Mouse (Mus musculus) heart, adult 2 months (tissue): Measurements from ENCODE around the gene Adamts9. TPM values are rescaled to one million over a fixed set of nuclear protein-coding genes. Genes with fewer than 3 reads are reported as not detected.

Source experiments
- DNase-seq, 2 experiments: peaks; one replicate each; pipeline ENCODE4 v3.0.0; 2021
- H3K27ac ChIP-seq: fragments of 200-600 bp; 2 replicates; pipeline ENCODE4 v1.8.1; 2022
- H3K27me3 ChIP-seq: fragments of 200-500 bp; 2 replicates; pipeline ENCODE4 v1.6.1; 2012; ENCODE audit warnings: mild to moderate bottlenecking, low read length, inconsistent platforms, mixed read lengths; ENCODE audit not compliant: control insufficient read depth, insufficient read depth
- H3K36me3 ChIP-seq: fragments of 200-500 bp; 2 replicates; pipeline ENCODE4 v1.6.1; 2012; ENCODE audit warnings: low read length, inconsistent platforms; ENCODE audit not compliant: control insufficient read depth, insufficient read depth
- H3K4me1 ChIP-seq: fragments of 200-500 bp; 2 replicates; pipeline ENCODE4 v1.6.1; 2011; ENCODE audit warnings: low read length; ENCODE audit not compliant: control insufficient read depth, insufficient read depth
- H3K4me3 ChIP-seq: fragments of 200-600 bp; 2 replicates; pipeline ENCODE4 v1.8.1; 2022
- H3K79me2 ChIP-seq: fragments of 200-500 bp; replicated peaks from 2 replicates; pipeline ENCODE4 v1.6.1; 2012; ENCODE audit warnings: mild to moderate bottlenecking, inconsistent platforms, low read length, moderate library complexity, mixed read lengths; ENCODE audit not compliant: control insufficient read depth, insufficient read depth
- H3K9ac ChIP-seq: fragments of 200-500 bp; 2 replicates; pipeline ENCODE4 v1.6.1; 2012; ENCODE audit warnings: low read depth, mild to moderate bottlenecking, control low read depth, inconsistent platforms, low read length, mixed read lengths
- CTCF ChIP-seq: fragments of 200-600 bp; IDR thresholded peaks from 2 replicates; pipeline ENCODE4 v1.8.1; 2022; ENCODE audit warnings: antibody characterized with exemption, mild to moderate bottlenecking, moderate library complexity
- EP300 ChIP-seq: fragments of 200-500 bp; IDR thresholded peaks from 2 replicates; pipeline ENCODE4 v1.6.1; 2011; ENCODE audit warnings: low read depth, low read length, control low read depth; ENCODE audit not compliant: insufficient read depth
- POLR2A ChIP-seq: fragments of 200-500 bp; IDR thresholded peaks from 2 replicates; pipeline ENCODE4 v1.6.1; 2011; ENCODE audit warnings: mild to moderate bottlenecking, low read depth, low read length, control low read depth; ENCODE audit not compliant: insufficient read depth
- WGBS: fragments of 180-500 bp; shearing (Covaris S2); methylation state at CpG from one replicate; pipeline ENCODE4 v1.1.7; 2018; 5-methylcytosine and 5-hydroxymethylcytosine counted together
- intact Hi-C: fragments of 180-260 bp; cut with DNase I; formaldehyde crosslinking; loops from one replicate; pipeline ENCODE4 v1.15.1; 2025
- polyA plus RNA-seq: library from polyadenylated mRNA; depleted of rRNA; stranded (reverse); fragments of >200 nt; gene quantifications from 2 replicates; pipeline ENCODE4 v1.2.3, GENCODE M21; 2012
- total RNA-seq, 2 experiments: library from RNA; stranded (reverse); gene quantifications; 2 replicates each; pipeline ENCODE4 v1.2.3; 2021

The Adamts9 gene
- total and polyA plus RNA-seq, 3 experiments: 5.7 to 17.5 (median 9.6) TPM

- Histone ChIP-seq H3K9ac (no peak overlapping the region), H3K27me3 (no peaks in the 10 kb centered on the region), H3K36me3 (peaks cover 14% of the 10 kb centered on the region), H3K27ac (no peak overlapping the region), H3K4me1 (peaks cover 5% of the 10 kb centered on the region), H3K4me3 (no peak overlapping the region), H3K79me2 (no peaks in the 10 kb centered on the region)
- TF ChIP-seq POLR2A (no peak), CTCF (no peak), EP300 (no peak)
- WGBS: 80% methylated on average over 2 of the region's 2 CpGs
- no peak for DNase-seq
- intact Hi-C loops: no loop called here
These were observed 99.8 kb downstream of the Adamts9 start for GRCm38 (mm10) chr6:92843474-92843873.

GRCm38 (mm10) chr6:92842000-92842399, 101.3 kb downstream of the Adamts9 start:
- Histone ChIP-seq H3K4me3 (no peak overlapping the region), H3K4me1 (peaks cover 5% of the 10 kb centered on the region), H3K36me3 (peaks cover 11% of the 10 kb centered on the region), H3K79me2 (no peaks in the 10 kb centered on the region), H3K9ac (no peak overlapping the region), H3K27ac (no peak overlapping the region), H3K27me3 (no peaks in the 10 kb centered on the region)
- WGBS: 47% methylated on average over 2 of the region's 2 CpGs
- TF ChIP-seq POLR2A (no peak), EP300 (no peak), CTCF (no peak)
- intact Hi-C loops: no loop called here
- DNase-seq: no peak

GRCm38 (mm10) chr6:92831106-92831505, 112.2 kb downstream of the Adamts9 start:
- Histone ChIP-seq H3K36me3 (peaks cover 2% of the 10 kb centered on the region), H3K4me3 (no peak overlapping the region), H3K4me1 (no peaks in the 10 kb centered on the region), H3K27ac (no peak overlapping the region), H3K9ac (no peak overlapping the region), H3K27me3 (no peaks in the 10 kb centered on the region), H3K79me2 (no peaks in the 10 kb centered on the region)
- TF ChIP-seq CTCF (no peak), POLR2A (no peak), EP300 (no peak)
- 82% methylated on average over 2 of the region's 2 CpGs for WGBS
- intact Hi-C loops: no loop called here
- DNase-seq: no peak

- H3K9ac ChIP-seq: no peak overlapping the region
- no peak overlapping the region for H3K4me3 ChIP-seq
- TF ChIP-seq CTCF (no peak), POLR2A (no peak), EP300 (no peak)
- intact Hi-C loops: no loop called here
- no peak overlapping the region for H3K27ac ChIP-seq
- peaks cover 2% of the 10 kb centered on the region for H3K36me3 ChIP-seq
- H3K79me2 ChIP-seq: no peaks in the 10 kb centered on the region
- 98% methylated on average over 2 of the region's 2 CpGs for WGBS
- H3K27me3 ChIP-seq: no peaks in the 10 kb centered on the region
- H3K4me1 ChIP-seq: no peaks in the 10 kb centered on the region
- DNase-seq: no peak
These were observed 114.1 kb downstream of the Adamts9 start for GRCm38 (mm10) chr6:92829148-92829547.

- TF ChIP-seq CTCF: no peak
- no peak for TF ChIP-seq EP300
- no peak for TF ChIP-seq POLR2A
- intact Hi-C loops: no loop called here
- H3K9ac ChIP-seq: no peak overlapping the region
- no peaks in the 10 kb centered on the region for H3K79me2 ChIP-seq
- H3K4me3 ChIP-seq: no peak overlapping the region
- H3K4me1 ChIP-seq: no peaks in the 10 kb centered on the region
- DNase-seq: no peak
- H3K27me3 ChIP-seq: no peaks in the 10 kb centered on the region
- no peaks in the 10 kb centered on the region; the same call in 1 of the 2 replicates for H3K36me3 ChIP-seq
- no peak overlapping the region for H3K27ac ChIP-seq
- WGBS: 43% methylated on average over 5 of the region's 5 CpGs
These were observed 115.9 kb downstream of the Adamts9 start for GRCm38 (mm10) chr6:92827360-92827759.

GRCm38 (mm10) chr6:92826561-92826960, 116.7 kb downstream of the Adamts9 start:
- no peak overlapping the region for H3K27ac ChIP-seq
- no peaks in the 10 kb centered on the region; the same call in 1 of the 2 replicates for H3K36me3 ChIP-seq
- TF ChIP-seq CTCF (no peak), EP300 (no peak), POLR2A (no peak)
- no peak for DNase-seq
- H3K79me2 ChIP-seq: no peaks in the 10 kb centered on the region
- H3K4me1 ChIP-seq: no peaks in the 10 kb centered on the region
- no peak overlapping the region for H3K4me3 ChIP-seq
- no peaks in the 10 kb centered on the region for H3K27me3 ChIP-seq
- intact Hi-C loops: no loop called here
- no peak overlapping the region for H3K9ac ChIP-seq
- WGBS: 68% methylated on average over 5 of the region's 5 CpGs
